Mouse (Mus musculus): ENCODE results near the gene Kras. TPM values are rescaled to one million over a fixed set of nuclear protein-coding genes. Genes with fewer than 3 reads are reported as not detected.
A peak's percentile ranks its signal among the peaks of the same experiment; 100 is the strongest.

The Kras gene
- total RNA-seq (2021) (10 to 100 TPM; 32.3 to 32.7 TPM), polyA plus RNA-seq (2012; rRNA removed) (8.6 and 20.4 TPM in 2 replicates)
- long read RNA-seq, full-length matches to known transcripts = 44 of 50 reads
- long read RNA-seq, partial matches to known transcripts = 0 of 50 reads
- long read RNA-seq, other reads (novel, unspliced or antisense) = 6 of 50 reads

DNA sequence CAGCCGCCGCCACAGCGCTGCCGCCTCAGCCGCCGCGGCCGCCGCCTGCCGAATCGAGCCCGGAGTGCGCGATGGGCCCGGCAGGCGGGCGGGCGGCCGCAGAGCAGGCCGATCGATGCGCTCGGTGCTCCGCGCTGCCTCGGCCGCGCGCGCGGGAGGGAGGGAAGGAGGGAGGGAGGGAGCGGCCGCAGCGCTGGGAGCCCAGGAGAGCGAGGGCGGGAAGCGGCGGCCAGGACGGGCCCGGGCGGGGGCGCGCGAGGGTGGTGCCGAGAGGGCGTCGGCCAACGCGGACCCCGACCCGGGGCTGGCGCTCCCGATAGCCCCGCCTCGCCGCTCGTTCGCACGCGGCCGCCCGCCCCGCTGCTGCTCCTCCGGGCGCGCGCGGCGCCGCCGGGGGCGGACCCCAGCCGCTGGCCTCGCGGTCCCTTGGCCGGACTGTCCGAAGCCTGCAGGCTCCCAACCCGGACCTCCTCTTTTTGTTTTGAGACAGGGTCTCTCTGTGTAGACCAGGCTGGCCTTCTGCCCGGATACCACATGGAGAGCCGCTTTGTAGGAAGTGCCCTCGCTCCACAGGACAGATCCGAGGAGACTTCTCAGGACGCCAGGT is at the start of gene Kras:
Kras (minus strand) TSS at position 55 of the 607 bp plus-strand sequence.
- DNase-seq = peak; percentile 95 to 97
- Histone ChIP-seq H3K9ac (ENCODE audit: low read depth, low read length) (peak within 1 kb of the TSS; percentile 95), H3K27me3 (ENCODE audit: control insufficient read depth, insufficient read depth, low read length) (no peaks in the 10 kb centered on the region), H3K36me3 (ENCODE audit: control insufficient read depth, insufficient read depth, low read length) (no peaks in the 10 kb centered on the region), H3K27ac (peak within 1 kb of the TSS; percentile 72), H3K79me2 (replicated peaks; ENCODE audit: control insufficient read depth, insufficient read depth, low read length) (no peaks in the 10 kb centered on the region), H3K4me1 (ENCODE audit: control insufficient read depth, insufficient read depth, low read length) (peaks cover 2% of the 10 kb centered on the region; the same call in 1 of the 2 replicates), H3K4me3 (peak within 1 kb of the TSS; percentile 85)
- TF ChIP-seq EP300 (IDR thresholded peaks at IDR 0.05; ENCODE audit: insufficient read depth, low read depth, low read length) = no peak
- TF ChIP-seq CTCF (IDR thresholded peaks at IDR 0.05) = no peak
- intact Hi-C loops (cut with DNase I) = loop anchor here (1.0 kb wide), 1 partner anchor 91 kb away; no protein-coding TSS in a partner anchor
- under 1% methylated on average over 67 of the region's 83 CpGs for WGBS

- TF ChIP-seq EP300 (IDR thresholded peaks at IDR 0.05; ENCODE audit: insufficient read depth, low read depth, low read length) (no peak), CTCF (IDR thresholded peaks at IDR 0.05) (no peak), POLR2A (IDR thresholded peaks at IDR 0.05; ENCODE audit: insufficient read depth, low read depth, low read length) (no peak)
- Histone ChIP-seq H3K4me1 (ENCODE audit: control insufficient read depth, insufficient read depth, low read length) (peaks cover 1% of the 10 kb centered on the region; the same call in 1 of the 2 replicates), H3K79me2 (replicated peaks; ENCODE audit: control insufficient read depth, insufficient read depth, low read length) (no peaks in the 10 kb centered on the region), H3K4me3 (no peak overlapping the region), H3K27me3 (ENCODE audit: control insufficient read depth, insufficient read depth, low read length) (no peaks in the 10 kb centered on the region), H3K36me3 (ENCODE audit: control insufficient read depth, insufficient read depth, low read length) (no peaks in the 10 kb centered on the region), H3K9ac (ENCODE audit: low read depth, low read length) (no peak overlapping the region), H3K27ac (no peak overlapping the region)
- 67% methylated on average over 7 of the region's 7 CpGs for WGBS
- DNase-seq = no peak
- intact Hi-C loops (cut with DNase I) = loop anchor here (2.0 kb wide), 1 partner anchor 43 kb away; no protein-coding TSS in a partner anchor
Observed at GRCm38 (mm10) chr6:145297626-145298025, 47.6 kb upstream of the Kras start.

- no peak for TF ChIP-seq POLR2A (IDR thresholded peaks at IDR 0.05; ENCODE audit: insufficient read depth, low read depth, low read length)
- TF ChIP-seq CTCF (IDR thresholded peaks at IDR 0.05) = no peak
- H3K27me3 ChIP-seq (ENCODE audit: control insufficient read depth, insufficient read depth, low read length) = no peaks in the 10 kb centered on the region
- H3K4me3 ChIP-seq = no peak overlapping the region
- intact Hi-C loops (cut with DNase I) = loop anchor here (2.0 kb wide), 1 partner anchor 44 kb away; no protein-coding TSS in a partner anchor
- H3K36me3 ChIP-seq (ENCODE audit: control insufficient read depth, insufficient read depth, low read length) = no peaks in the 10 kb centered on the region
- DNase-seq = no peak
- no peak overlapping the region for H3K9ac ChIP-seq (ENCODE audit: low read depth, low read length)
- H3K79me2 ChIP-seq (replicated peaks; ENCODE audit: control insufficient read depth, insufficient read depth, low read length) = no peaks in the 10 kb centered on the region
- WGBS = 68% methylated on average over 7 of the region's 7 CpGs
- no peak overlapping the region; the same call in 1 of the 2 replicates for H3K27ac ChIP-seq
- H3K4me1 ChIP-seq (ENCODE audit: control insufficient read depth, insufficient read depth, low read length) = peaks cover 2% of the 10 kb centered on the region
Observed at GRCm38 (mm10) chr6:145296979-145297378, 46.9 kb upstream of the Kras start.

DNA sequence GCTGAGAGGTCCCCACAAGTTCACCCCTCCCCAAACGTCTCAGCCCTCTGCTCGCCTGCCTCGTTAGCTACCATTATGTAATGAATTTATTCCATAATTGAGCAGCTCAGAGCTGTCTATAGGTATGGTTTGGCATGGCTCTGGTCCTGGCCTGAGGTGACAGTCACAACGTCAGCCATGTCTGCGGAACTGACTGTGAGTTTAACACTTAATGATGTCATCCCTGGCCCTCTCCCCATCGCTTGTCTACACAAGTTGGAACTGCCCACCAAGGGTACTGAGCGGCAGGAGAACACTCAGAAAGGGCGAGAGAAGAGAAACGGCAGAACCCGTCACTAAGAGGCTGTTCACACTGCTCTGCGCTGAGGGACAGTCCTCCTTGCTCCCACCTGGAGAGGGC is 45.1 kb upstream of the Kras start:
- WGBS = 55% methylated on average over 11 of the region's 11 CpGs
- intact Hi-C loops (cut with DNase I) = no loop called here
- Histone ChIP-seq H3K4me3 (no peak overlapping the region), H3K27me3 (ENCODE audit: control insufficient read depth, insufficient read depth, low read length) (no peaks in the 10 kb centered on the region), H3K36me3 (ENCODE audit: control insufficient read depth, insufficient read depth, low read length) (no peaks in the 10 kb centered on the region), H3K4me1 (ENCODE audit: control insufficient read depth, insufficient read depth, low read length) (peaks cover 5% of the 10 kb centered on the region), H3K79me2 (replicated peaks; ENCODE audit: control insufficient read depth, insufficient read depth, low read length) (no peaks in the 10 kb centered on the region), H3K9ac (ENCODE audit: low read depth, low read length) (no peak overlapping the region), H3K27ac (no peak overlapping the region)
- TF ChIP-seq CTCF (IDR thresholded peaks at IDR 0.05) = no peak
- no peak for TF ChIP-seq EP300 (IDR thresholded peaks at IDR 0.05; ENCODE audit: insufficient read depth, low read depth, low read length)
- no peak for TF ChIP-seq POLR2A (IDR thresholded peaks at IDR 0.05; ENCODE audit: insufficient read depth, low read depth, low read length)
- no peak for DNase-seq

- no peak for DNase-seq
- Histone ChIP-seq H3K27me3 (ENCODE audit: control insufficient read depth, insufficient read depth, low read length) (no peaks in the 10 kb centered on the region), H3K9ac (ENCODE audit: low read depth, low read length) (no peak overlapping the region), H3K4me1 (ENCODE audit: control insufficient read depth, insufficient read depth, low read length) (peaks cover 5% of the 10 kb centered on the region), H3K27ac (no peak overlapping the region), H3K79me2 (replicated peaks; ENCODE audit: control insufficient read depth, insufficient read depth, low read length) (no peaks in the 10 kb centered on the region), H3K36me3 (ENCODE audit: control insufficient read depth, insufficient read depth, low read length) (no peaks in the 10 kb centered on the region), H3K4me3 (no peak overlapping the region)
- WGBS = 82% methylated on average over 6 of the region's 6 CpGs
- intact Hi-C loops (cut with DNase I) = loop anchor here (5.0 kb wide), 1 partner anchor 36 kb away; no protein-coding TSS in a partner anchor
- TF ChIP-seq CTCF (IDR thresholded peaks at IDR 0.05) (no peak), EP300 (IDR thresholded peaks at IDR 0.05; ENCODE audit: insufficient read depth, low read depth, low read length) (no peak), POLR2A (IDR thresholded peaks at IDR 0.05; ENCODE audit: insufficient read depth, low read depth, low read length) (no peak)
Observed at GRCm38 (mm10) chr6:145293156-145293555, 43.1 kb upstream of the Kras start.
